ENCODE assay signal across 9 mouse cellular contexts in the genomic region with DNA sequence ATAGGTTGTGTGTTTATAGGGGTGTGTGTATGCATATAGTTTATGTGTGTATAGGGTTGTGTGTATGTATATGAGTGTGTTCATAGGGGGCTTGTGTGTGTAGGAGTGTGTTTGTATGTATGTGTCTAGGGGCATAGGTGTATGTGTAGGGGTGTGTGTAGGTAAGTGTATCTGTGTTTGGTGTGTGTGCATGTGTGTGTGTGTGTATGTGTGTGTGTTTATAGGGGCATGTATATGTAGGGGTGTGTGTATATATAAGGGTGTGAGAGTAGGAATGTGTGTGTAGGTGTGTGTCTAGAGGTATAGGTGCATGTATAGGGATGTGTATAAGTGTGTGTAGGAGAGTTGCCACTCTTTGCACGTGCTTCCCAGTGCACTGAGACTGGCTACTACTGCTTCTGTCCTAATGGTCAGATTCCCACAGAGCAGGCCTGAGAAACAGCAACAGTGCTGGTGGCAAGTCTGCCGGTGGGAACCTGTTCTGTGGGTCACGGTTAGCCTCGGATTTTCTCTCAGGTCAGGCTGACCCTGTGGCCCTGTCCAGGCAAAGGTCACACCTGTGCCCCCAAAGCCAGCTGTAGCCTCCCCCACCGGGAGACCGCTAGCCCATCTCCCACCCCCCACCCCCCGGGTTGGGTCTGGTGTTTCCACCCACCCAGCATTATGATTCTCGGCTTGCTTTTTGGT.
DNase-seq lines count a peak whose midpoint lies in the region; ATAC-seq and TF ChIP-seq lines count a peak whose summit lies in the region.
"Had no signal": no experiment of that assay in that cellular context is flagged by ENCODE, and none has a peak within 500 bp of the region (broad histone marks: within the 10 kb centered on the region; RNA-seq: fewer than 3 reads in every experiment).

No protein-coding gene starts in this region.

- no peak for DNase-seq in liver, postnatal 0 days
- DNase-seq in limb, embryonic 11.5 days (ENCODE audit: low spot score), result peak; percentile 32
- no peak for DNase-seq in natural killer cell, adult 2 months (ENCODE audit: low spot score in 2 of 2)
- no peak for DNase-seq in layer of hippocampus, adult 9-11 months
- DNase-seq in adrenal gland, adult (ENCODE audit: inconsistent age in 2 of 2, low spot score in 1 of 2), result no peak
- DNase-seq: gastrocnemius, postnatal 14 days had no signal

- peaks cover 26% of the 10 kb centered on the region for H3K4me1 ChIP-seq in liver, embryonic 12.5 days
- H3K4me1 ChIP-seq in liver, postnatal 0 days (ENCODE audit: insufficient read depth), result peaks cover 18% of the 10 kb centered on the region; the same call in 1 of the 2 replicates
- H3K4me1 ChIP-seq in forebrain, embryonic 12.5 days, result peaks cover 47% of the 10 kb centered on the region
- peaks cover 10% of the 10 kb centered on the region for H3K4me1 ChIP-seq in limb, embryonic 11.5 days (ENCODE audit: control insufficient read depth, insufficient read depth, low read length)
- peaks cover 26% of the 10 kb centered on the region for H3K4me1 ChIP-seq in neural tube, embryonic 12.5 days

- H3K4me3 ChIP-seq in liver, embryonic 12.5 days, result no peak overlapping the region
- no peak overlapping the region for H3K4me3 ChIP-seq in liver, postnatal 0 days (ENCODE audit: low read depth, low read length)
- no peak overlapping the region for H3K4me3 ChIP-seq in forebrain, embryonic 12.5 days (replicated peaks)
- no peak overlapping the region for H3K4me3 ChIP-seq in limb, embryonic 11.5 days (ENCODE audit: low read depth, low read length)
- no peak overlapping the region for H3K4me3 ChIP-seq in neural tube, embryonic 12.5 days

- no peak overlapping the region for H3K27ac ChIP-seq in liver, embryonic 12.5 days
- H3K27ac ChIP-seq in liver, postnatal 0 days (ENCODE audit: low read depth), result no peak overlapping the region
- peak overlapping the region; percentile 86 for H3K27ac ChIP-seq in forebrain, embryonic 12.5 days
- H3K27ac ChIP-seq in limb, embryonic 11.5 days (replicated peaks; ENCODE audit: low read depth, low read length), result no peak overlapping the region; the same call in 1 of the 2 replicates
- H3K27ac ChIP-seq in neural tube, embryonic 12.5 days, result no peak overlapping the region

- no peak overlapping the region for H3K9ac ChIP-seq in liver, embryonic 12.5 days
- no peak overlapping the region for H3K9ac ChIP-seq in liver, postnatal 0 days (replicated peaks)
- no peak overlapping the region for H3K9ac ChIP-seq in forebrain, embryonic 12.5 days
- peak overlapping the region; percentile 23; the same call in 1 of the 2 replicates for H3K9ac ChIP-seq in limb, embryonic 11.5 days (ENCODE audit: low read length)
- no peak overlapping the region for H3K9ac ChIP-seq in neural tube, embryonic 12.5 days

- no peak for TF ChIP-seq CTCF in liver, postnatal 0 days (IDR thresholded peaks at IDR 0.05; ENCODE audit: low read depth)

- H3K4me2 ChIP-seq in liver, embryonic 12.5 days, result peak overlapping the region; percentile 74
- H3K4me2 ChIP-seq in liver, postnatal 0 days (ENCODE audit: low read depth, low read length), result no peak overlapping the region
- H3K4me2 ChIP-seq in forebrain, embryonic 12.5 days, result peak overlapping the region; percentile 59; the same call in 1 of the 2 replicates
- H3K4me2 ChIP-seq in limb, embryonic 11.5 days (ENCODE audit: low read depth, severe bottlenecking), result no peak overlapping the region
- H3K4me2 ChIP-seq in neural tube, embryonic 12.5 days (replicated peaks), result peak overlapping the region; percentile 54; the same call in 1 of the 2 replicates

- TF ChIP-seq EP300 in liver, postnatal 0 days (IDR thresholded peaks at IDR 0.05; ENCODE audit: low read depth), result no peak

- WGBS in liver, embryonic 12.5 days (ENCODE audit: insufficient replicate concordance), result 40% methylated on average over 8 of the region's 8 CpGs
- WGBS in liver, postnatal 0 days (ENCODE audit: insufficient replicate concordance), result 32% methylated on average over 8 of the region's 8 CpGs
- 6% methylated on average over 8 of the region's 8 CpGs for WGBS in forebrain, embryonic 12.5 days
- WGBS in limb, embryonic 11.5 days, result 22% methylated on average over 8 of the region's 8 CpGs
- 15% methylated on average over 8 of the region's 8 CpGs for WGBS in neural tube, embryonic 12.5 days

- peak; percentile 26; the same call in 1 of the 2 replicates for ATAC-seq in liver, embryonic 12.5 days
- ATAC-seq in liver, postnatal 0 days, result no peak
- 0 out of 2 replicates have a peak, but pooled peaks have one; percentile 15 for ATAC-seq in forebrain, embryonic 12.5 days (ENCODE audit: low FRiP score)
- ATAC-seq in limb, embryonic 11.5 days (ENCODE audit: insufficient number of reproducible peaks, low FRiP score, low TSS enrichment, low read depth), result peak; percentile 59
- peak; percentile 18; the same call in 1 of the 2 replicates for ATAC-seq in neural tube, embryonic 12.5 days (ENCODE audit: low FRiP score, low read depth)

- no peaks in the 10 kb centered on the region for H3K9me3 ChIP-seq in liver, embryonic 12.5 days (replicated peaks)
- no peaks in the 10 kb centered on the region for H3K9me3 ChIP-seq in liver, postnatal 0 days (ENCODE audit: low read length)
- no peaks in the 10 kb centered on the region for H3K9me3 ChIP-seq in forebrain, embryonic 12.5 days
- H3K9me3 ChIP-seq in limb, embryonic 11.5 days (ENCODE audit: control insufficient read depth, low read length), result no peaks in the 10 kb centered on the region
- H3K9me3 ChIP-seq in neural tube, embryonic 12.5 days, result no peaks in the 10 kb centered on the region

- no peaks in the 10 kb centered on the region for H3K27me3 ChIP-seq in liver, embryonic 12.5 days (replicated peaks)
- H3K27me3 ChIP-seq in liver, postnatal 0 days (ENCODE audit: insufficient read depth, low read length), result no peaks in the 10 kb centered on the region
- no peaks in the 10 kb centered on the region; the same call in 1 of the 2 replicates for H3K27me3 ChIP-seq in forebrain, embryonic 12.5 days
- H3K27me3 ChIP-seq in limb, embryonic 11.5 days (ENCODE audit: control insufficient read depth, insufficient read depth, low read length), result no peaks in the 10 kb centered on the region
- H3K27me3 ChIP-seq in neural tube, embryonic 12.5 days (replicated peaks), result no peaks in the 10 kb centered on the region

- H3K36me3 ChIP-seq in liver, embryonic 12.5 days, result no peaks in the 10 kb centered on the region
- no peaks in the 10 kb centered on the region for H3K36me3 ChIP-seq in liver, postnatal 0 days (replicated peaks; ENCODE audit: insufficient read depth, low read length)
- no peaks in the 10 kb centered on the region for H3K36me3 ChIP-seq in forebrain, embryonic 12.5 days (replicated peaks)
- no peaks in the 10 kb centered on the region for H3K36me3 ChIP-seq in limb, embryonic 11.5 days (ENCODE audit: control insufficient read depth, insufficient read depth, low read length)
- H3K36me3 ChIP-seq in neural tube, embryonic 12.5 days, result no peaks in the 10 kb centered on the region

Comparison
In these comparisons a context has a peak if more than half of its experiments do, and no peak if none do; other contexts are left out.
1. H3K4me2 ChIP-seq: peak in liver, embryonic 12.5 days (single experiment), forebrain, embryonic 12.5 days (single experiment) and neural tube, embryonic 12.5 days (single experiment); none in liver, postnatal 0 days (single experiment) and limb, embryonic 11.5 days (single experiment).